Mouse (Mus musculus) T-helper 17 cell (primary cell): Measurements from ENCODE around the gene Lcat.
"Not testable (repeated sequence)": the region's sequence is repeated elsewhere in the genome, so short reads cannot be mapped to it uniquely, and the experiment has no call there.

Source experiments
- in situ Hi-C, 2 experiments: fragments of 300-600 bp; cut with MboI, MseI; formaldehyde crosslinking; loops; 1 replicate in 1 of 2; 2 replicates in 1 of 2; pipeline ENCODE4 v1.15.1; 2025; ENCODE audit warnings: high pct_unique_total_duplicates in 2 of 2

The Lcat gene

DNA sequence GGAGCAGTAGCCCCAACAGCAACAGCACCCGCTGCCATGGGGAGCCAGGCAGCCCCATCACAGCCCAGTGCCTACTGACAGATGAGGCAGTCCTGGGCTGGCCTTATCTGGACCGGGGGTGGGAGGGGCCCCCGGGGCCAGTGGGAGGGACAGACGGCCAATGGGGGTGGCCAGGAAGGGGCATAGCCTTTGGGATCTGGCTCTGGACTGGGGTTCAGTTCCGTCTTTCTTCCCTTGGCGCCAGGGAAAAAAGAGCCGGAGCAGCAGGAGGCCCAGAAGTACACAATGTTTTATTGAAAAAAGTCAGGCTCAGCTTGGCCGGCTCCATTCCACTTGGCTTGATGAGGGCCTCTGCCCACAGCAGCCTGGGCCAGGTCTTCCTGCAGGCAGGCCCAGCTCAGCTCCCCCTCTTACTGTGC is at the start of gene Lcat:
Gene Lcat (minus strand): TSS at position 62 of the 419 bp plus-strand sequence.
- in situ Hi-C loops: no loop called here

DNA sequence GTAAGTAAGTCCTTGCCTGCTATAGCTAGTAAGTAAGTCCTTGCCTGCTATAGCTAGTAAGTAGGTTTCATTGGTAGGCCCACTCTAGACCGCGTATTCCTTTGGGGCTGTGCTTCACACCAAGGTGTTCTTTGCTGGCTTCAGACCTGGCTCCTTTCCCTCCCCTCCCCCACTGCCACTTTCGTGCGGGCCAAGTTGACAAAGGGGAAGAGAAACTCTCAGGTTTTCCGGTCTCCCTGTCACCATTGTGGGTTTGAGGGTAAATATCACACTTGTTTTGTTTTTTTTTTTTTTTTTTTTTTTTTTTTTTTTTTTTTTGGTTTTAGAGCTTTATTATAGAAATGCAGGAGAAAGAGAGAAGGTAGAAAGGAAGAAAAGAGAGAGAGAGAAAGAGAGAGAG is 49.3 kb upstream of the Lcat start:
- in situ Hi-C loops: no loop called here

DNA sequence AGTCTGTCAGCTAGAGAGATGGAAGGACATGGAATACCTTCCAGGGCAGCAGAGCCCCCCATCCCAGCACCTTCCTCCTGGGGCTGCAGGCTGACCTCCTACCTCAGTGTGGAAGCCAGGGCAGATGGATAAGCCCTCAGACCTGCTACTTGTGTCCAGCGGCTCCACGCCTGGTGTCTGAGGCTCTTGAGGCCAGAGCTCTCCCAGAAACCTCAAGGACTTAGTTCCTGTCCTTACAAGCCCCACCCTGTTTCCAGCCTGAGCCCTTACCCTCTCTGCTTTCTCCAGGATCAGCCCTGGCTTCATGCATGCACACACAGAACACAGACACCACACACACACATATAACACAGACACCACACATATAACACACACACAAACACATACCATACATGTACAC is 48.4 kb upstream of the Lcat start:
- in situ Hi-C loops: no loop called here

DNA sequence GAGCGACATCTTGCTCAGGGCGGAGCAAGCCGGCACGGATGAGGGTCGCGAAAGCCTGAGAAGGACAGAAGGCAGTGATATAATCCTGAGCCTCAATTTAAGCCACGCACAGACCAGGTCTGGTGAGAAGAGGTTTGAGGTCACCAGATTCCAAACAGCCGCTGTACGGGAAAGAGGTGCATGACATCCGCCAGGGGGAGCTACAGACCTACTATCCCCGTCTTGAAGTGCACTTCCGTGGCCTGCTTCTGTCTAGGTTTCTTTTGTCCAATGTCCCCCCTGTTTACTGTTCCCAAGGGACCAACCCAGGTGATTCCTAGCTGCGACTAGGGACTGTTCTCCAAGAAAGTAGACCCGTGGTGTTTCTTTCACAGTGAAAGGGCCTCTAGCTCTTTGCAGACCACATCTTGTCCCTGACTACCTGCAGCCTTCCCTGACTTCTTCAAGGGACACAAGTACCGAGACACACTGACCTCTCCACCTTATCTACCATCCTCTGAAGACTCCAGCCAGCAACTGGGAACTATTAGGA is 47.7 kb upstream of the Lcat start, which contains the start of gene Dus2:
Gene Dus2 (plus strand): TSS at position 482 of the 532 bp plus-strand sequence.
- in situ Hi-C loops: no loop called here

DNA sequence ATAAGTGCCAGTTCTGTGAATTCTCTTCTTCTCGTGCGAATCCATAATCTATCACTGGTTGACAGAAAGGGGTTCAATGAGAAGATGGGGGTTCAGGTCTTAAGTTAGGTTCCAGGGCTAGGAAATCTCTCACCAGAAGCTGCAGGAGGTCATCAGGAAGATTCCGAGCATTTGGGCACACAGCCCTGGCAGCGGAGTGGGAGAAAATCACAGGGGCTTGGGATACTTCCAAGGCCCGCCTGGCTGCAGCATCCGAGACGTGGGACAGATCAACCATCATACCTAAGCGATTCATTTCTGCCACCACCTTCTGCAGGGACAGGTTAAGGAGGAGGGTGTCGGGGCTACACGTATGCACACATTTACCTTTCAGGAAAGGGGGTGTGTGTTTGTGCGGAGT is 45.4 kb upstream of the Lcat start:
- in situ Hi-C loops: loop anchor here (5.0 kb wide), 1 partner anchor 34 kb away; no protein-coding TSS in a partner anchor

DNA sequence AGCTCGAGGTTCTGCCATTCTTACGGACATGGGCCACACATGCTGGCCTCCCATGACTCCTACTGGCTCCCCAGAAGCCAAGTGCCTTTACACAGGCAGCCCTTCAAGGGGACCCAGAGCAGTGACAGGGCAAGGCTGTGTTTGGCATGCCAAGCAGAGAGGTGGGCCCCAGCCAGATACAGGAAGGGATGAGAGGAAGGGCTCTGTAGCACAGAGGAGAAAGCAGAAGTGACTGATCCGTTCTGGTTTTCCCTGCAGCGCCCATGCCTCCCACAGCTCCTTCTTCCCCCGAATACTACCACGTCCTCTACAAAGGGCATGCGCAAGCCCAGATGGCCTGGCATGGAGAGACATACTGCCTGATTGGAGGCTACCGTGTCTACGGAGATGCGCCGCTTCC is 40.2 kb upstream of the Lcat start:
- in situ Hi-C loops: not testable (repeated sequence)

DNA sequence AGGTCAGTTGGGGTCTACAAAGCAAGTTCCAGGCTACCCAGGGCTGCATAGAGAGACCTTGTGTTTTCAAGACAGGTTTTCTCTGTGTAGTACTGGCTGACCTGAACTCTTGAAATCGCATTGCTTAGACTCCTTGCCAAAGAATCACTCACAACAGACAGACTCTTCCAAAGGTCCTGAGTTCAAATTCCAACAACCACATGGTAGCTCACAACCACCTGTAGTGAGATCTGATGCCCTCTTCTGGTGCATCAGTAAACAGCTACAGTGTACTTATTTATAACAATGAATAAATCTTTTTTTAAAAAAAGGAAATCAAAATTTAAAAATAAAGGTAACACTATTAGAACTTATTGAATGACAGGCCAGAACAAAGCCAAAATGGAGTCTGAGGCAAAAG is 38.0 kb upstream of the Lcat start:
- in situ Hi-C loops: no loop called here

DNA sequence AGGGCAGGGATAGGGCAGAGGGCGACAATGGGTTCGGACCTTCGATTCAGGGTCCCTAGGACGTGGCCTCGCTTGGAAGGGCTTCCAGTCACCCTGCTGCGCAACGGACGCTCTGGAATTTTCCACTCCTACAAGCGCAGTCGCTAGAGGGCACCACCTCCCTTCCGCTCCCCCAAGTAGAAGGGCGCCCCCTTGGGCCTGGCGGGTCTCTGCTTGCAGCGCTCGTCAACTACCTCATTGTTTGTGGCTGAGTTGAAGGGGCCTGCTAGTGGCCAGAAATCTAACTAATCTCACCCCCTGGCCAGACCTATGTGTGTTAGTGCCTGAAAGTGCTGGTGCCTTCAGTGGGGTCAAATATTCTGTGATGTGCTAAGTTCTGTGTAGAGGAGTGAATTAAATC is 36.1 kb upstream of the Lcat start, which contains the start of gene Dpep3:
Gene Dpep3 (minus strand): TSS at position 105 of the 400 bp plus-strand sequence.
- in situ Hi-C loops: no loop called here

DNA sequence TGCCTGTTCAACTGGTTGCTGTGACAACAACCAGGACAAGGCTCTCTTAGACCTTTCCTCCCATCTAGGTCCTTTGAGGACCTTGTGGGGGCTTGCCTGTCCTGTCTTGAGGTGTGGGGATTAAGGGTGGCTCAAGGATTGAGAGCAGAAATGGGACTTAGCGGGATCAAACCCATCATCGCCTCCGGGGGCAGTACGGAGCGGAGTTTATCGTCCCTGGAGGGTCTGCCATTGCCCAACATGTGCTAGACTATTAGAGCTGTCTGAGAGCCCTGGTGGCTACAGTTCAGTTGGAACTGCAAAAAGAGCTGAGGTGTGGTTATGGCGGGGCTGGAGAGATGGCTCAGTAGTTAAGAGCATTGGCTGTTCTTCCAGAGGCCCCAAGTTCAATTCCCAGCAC is 32.2 kb upstream of the Lcat start:
- in situ Hi-C loops: no loop called here

DNA sequence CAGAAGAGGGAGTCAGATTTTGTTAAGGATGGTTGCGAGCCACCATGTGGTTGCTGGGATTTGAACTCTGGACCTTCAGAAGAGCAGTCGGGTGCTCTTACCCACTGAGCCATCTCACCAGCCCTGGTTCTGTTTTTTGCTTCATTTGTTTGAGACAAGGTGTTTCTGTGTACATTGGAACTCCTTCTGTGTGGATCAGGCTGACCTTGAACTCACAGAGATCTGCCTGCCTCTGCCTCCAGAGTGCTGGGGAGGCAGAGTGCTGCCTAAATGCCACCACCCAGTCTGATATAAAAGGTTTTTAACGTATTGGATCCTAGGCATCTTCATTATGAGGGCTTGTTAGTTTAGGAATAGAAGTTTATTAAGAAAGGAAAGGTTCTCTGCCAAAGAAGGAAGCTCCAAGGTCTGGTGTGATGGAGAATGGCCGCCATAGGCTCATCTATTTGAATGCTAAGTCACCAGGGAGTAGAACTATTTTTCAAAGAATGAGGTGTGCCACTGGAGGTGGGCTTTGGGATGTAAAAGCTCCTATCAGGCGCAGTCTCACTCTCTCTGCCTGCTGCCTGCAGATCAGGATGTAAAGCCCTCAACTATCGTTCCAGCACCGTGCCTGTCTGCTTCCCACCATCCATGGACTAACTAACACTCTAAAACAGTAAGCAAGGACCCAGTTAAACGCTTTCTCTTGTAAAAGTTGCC is 28.0 kb upstream of the Lcat start:
- in situ Hi-C loops: no loop called here

DNA sequence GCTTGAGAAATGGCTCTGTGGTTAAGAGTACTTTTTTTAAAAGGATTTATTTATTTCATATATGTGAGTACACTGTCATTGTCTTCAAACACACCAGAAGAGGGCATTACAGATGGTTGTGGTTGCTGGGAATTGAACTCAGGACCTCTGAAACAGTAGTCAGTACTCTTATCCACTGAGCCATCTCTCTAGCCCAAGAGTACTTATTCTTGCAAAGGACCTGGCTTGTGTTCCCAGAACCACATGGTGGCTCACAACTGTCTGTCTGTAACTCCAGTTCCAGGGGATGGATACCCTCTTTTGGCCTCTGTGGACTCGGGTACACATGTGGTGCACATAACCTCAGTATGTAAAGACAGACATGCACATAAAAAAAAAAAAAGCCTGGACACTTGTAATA is 26.2 kb upstream of the Lcat start:
- in situ Hi-C loops: no loop called here

DNA sequence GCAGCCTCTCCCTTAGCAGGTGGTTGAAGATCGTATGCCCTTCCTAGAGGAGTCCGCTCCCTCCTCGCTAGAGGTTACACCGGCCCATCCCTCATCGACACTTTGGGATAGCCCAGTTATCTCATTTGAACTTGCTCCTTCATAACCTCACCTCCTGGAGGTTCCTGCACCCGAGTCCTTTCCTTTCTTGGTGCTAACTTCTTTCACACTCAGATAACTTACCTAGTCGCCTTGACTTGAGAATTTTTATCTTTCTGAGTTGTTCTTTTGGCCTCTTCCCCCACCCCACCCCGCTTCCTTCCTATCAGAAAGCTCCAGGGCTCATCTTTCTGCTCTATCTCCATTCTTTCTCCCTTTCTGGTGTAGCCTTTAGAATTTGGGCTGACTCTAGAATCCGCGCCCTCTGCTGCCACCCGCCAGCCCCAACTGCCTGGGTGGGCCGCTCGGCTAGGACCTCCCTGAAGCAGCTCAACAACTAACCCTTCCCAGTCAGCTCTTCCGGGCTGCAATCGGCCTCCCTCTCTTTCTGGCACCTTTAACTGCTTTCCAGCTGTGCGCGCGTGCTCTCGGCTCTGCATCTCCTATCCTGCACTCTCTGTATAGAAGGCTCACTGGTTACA is 23.6 kb upstream of the Lcat start:
- in situ Hi-C loops: no loop called here

DNA sequence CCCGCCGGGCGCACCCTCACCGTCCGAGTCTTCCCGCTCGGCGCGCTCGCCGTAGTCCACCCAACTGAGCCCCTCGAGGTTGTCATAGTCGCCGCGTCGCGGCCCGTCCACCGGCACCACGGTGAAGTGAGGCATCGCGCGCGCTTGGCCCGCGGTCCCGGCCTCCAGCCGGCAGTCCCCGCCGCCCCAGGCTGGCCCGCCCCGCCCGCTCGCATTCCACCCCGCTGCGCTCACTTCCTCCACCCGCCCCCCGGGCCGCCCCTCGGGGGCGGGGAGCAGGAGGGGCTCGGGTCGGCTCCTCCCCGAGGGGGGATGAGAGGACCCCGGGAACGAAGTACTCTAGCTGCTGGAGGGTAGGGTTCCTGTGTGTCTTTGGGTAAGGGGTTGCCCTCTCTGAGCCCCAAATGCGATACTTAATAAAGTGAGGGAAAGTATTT is 22.7 kb upstream of the Lcat start, which contains the start of gene Slc12a4:
Gene Slc12a4 (minus strand): TSS at position 193 of the 437 bp plus-strand sequence.
- in situ Hi-C loops: no loop called here

DNA sequence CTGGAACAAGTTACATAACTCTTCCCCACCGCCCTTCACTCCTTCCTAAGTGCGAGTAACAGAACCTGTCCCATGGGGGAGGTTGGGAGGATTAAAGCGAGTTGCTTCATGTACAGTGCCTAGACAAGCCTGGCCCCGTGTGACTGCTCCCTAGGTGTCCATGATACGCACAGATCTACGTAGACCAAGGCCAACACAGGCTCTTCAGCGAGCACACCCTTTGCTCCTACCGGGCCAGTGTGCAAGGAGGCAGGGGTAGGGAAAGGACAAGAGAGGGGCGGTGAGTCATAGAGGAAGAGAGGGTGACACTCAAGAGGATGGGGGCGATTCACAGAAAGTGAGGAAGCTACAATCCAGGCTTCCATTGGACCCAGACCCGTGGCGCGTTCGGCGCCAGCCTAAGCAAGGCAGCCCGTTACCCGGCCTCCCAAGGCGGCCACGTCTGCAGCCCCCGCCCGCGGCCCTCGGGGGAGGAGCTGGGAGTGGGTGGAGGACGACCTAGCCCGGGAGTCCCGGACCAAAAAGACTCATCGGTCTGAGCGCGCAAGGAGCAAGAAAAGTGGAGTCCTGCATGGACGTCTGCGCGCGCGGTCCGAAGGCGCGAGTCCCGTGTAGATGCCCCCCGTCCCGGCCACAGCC is 22.2 kb upstream of the Lcat start:
- in situ Hi-C loops: no loop called here

DNA sequence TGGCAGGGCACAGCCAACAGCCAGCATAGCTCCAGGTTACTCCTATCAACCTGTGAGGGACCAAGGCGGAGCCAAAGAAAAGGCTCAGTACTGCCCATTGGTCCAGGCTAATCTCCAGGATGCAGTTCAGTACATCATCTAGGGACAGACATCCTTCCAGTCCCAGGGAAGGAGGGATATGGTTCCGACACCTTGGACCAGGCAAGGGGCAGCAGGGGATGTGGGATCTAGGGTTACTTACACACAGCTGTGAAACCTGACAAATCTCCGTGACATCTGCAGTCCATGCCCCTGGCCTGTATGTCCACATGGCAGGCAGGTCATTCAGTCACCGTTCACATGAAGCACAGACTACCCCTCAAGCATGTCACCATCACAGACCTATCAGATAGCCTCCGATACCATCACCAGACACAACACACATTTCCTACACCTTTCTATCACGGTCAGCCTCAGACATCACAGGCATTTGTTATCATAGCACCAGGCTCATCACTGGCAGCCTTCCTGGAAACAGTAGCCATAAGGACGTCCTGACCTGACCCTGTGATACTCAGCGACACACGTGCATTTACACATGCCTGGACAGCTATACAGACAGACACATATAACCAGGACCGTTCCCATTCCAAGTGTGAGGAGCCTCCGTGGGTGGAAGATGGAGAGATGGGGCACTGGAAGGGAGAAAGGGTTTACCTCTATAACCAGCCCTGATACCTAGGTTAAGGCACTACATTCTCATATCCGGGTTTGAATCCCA is 21.5 kb upstream of the Lcat start:
- in situ Hi-C loops: no loop called here

DNA sequence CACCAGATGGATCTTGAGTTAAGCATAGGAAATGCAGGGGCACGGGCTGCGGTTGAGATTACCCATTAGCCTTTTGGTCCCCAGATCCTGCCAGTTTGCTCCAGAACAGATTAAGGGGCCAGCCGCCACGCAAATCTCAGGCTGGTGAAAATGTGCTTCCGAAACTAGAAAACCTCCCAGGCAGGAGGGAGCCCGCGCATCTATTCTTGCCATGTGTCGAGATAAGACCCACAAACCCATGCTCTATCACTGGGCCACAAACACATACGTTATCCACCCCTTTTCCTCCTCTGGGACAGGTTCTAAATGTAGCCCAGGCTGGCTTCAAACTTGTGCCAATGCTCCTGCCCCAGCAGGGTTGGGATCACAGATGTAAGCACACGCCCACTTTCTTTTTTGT is 18.4 kb upstream of the Lcat start:
- in situ Hi-C loops: no loop called here

DNA sequence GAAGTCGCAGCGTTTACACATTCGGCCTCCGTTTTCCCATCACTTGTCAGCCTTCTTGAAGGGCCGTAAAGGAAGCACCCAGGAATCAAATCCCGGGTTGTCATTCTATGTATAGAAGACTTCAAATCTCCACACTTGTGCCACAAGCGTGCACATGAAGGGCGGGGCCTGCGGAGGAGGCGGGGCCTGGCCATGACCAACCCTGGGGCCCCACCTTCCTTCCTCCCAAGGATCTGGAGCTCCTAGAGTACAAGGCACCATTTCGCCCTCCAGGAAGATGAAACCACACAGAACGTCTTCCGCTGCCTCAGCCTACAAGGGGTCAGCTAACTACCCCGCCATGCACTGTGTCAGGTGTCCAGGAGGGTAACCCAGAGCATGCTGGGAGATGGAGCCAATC is 17.9 kb upstream of the Lcat start:
- in situ Hi-C loops: no loop called here

DNA sequence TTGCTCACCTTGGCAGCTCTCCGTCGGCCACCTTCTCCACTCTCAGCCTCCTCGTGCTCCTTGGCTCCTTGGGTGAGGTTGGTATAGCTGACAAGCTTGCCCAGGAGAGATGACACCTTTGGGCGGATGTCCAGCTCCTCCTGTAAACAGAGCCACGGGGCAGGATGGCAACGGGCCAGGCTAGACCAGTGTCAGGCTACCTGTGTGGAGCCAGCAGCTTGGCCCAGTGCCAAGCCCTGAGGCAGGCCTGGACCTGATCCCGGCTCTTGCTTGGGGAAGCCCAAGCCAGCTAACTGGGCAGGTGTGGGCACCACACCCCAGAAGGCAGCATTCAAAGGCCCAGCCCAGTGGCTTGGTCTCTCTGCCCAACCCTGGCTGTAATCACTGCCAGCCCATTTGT is 16.2 kb upstream of the Lcat start:
- in situ Hi-C loops: no loop called here

DNA sequence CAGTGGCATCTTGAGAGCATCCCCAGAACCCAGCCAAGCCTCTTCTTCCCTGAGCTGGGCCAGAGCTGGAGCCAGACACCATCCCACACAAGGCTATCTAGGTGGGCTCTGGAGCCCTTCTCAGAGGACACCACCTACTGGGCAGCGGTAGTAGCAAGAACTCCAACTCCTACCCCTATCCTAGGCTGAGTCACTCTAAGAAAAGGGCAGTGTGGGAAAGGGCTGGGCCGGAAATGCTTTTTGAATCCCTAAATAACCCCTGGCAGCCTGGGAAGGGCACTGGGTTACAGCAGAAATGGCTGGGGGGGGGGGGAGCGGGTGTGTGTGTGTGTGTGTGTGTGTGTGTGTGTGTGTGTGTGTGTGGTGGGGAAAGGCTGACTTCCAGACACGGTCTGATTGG is 14.6 kb upstream of the Lcat start:
- in situ Hi-C loops: no loop called here

DNA sequence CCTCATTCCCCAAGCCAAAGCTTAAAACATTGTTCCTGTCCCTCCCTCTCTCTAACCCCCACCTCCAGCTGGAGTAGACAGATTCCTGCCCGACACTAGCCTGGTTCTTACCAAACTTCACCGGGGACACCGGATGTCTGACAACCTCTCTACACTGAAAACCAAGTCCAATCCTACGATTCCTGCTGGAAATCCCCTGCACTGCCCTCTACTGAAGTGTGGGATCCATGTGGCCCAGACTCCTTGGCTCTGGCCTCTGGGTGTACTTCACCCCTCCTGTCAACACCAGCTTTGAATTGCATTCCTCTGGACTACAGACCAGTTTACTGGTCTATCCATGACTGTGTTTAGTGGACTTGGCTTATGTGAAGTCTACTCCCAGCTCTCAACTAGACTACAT is 13.4 kb upstream of the Lcat start:
- in situ Hi-C loops: no loop called here

DNA sequence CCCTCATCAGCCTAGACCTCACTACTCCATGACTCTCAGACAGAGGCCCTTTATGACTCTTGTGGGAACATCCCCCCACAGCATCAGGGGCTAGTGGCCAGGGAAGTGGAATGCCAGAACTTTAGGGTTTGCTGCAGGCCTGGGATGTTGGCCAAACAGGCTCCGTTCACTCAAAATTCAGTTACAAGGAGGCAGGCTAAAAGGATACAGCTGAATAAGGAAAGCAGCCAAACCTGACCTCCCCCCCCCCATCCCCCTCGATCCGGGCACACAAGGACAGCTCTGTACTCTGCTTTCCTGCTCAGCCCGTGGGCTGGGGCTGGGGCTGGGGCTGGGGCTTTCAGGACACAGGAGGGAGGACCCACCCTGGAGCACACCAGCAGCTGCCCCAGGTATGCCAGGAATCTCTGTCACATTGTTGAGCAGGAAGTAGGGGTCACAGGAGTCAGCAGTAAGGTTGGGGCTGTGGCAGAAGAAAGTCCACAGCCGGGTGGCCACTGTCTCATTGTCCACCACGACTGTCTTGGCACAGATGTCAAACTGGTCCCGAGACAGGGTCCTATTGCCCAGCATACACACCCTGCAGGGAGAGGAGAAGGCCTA is 8.0 kb upstream of the Lcat start:
- in situ Hi-C loops: no loop called here
